Mouse (Mus musculus): ENCODE results near the gene Mvp. TPM values are rescaled to one million over a fixed set of nuclear protein-coding genes. Genes with fewer than 3 reads are reported as not detected.

The Mvp gene
- 58.3 and 59.2 TPM in 2 replicates for polyA plus RNA-seq (2015; fragmentation: Nextera tagmentation; extraction: Ambion mirVana)

GRCm38 (mm10) chr7:127014320-127014719, at the start of gene Mvp:
Gene Mvp (minus strand): TSS chr7:127014621.
- Histone ChIP-seq H3K27me3 (replicated peaks) (no peaks in the 10 kb centered on the region), H3K4me2 (replicated peaks) (peak within 1 kb of the TSS; percentile 87), H3K36me3 (peaks cover 9% of the 10 kb centered on the region; the same call in 1 of the 2 replicates), H3K9ac (peak within 1 kb of the TSS; percentile 59), H3K4me3 (replicated peaks) (peak within 1 kb of the TSS; percentile 52), H3K4me1 (replicated peaks) (peaks cover 42% of the 10 kb centered on the region), H3K27ac (peak within 1 kb of the TSS; percentile 66; the same call in 1 of the 2 replicates), H3K9me3 (no peaks in the 10 kb centered on the region)
- 0 out of 2 replicates have a peak, but pooled peaks have one; percentile 16 for ATAC-seq
- WGBS, result 16% methylated on average over 11 of the region's 11 CpGs

GRCm38 (mm10) chr7:127055026-127055585, 40.7 kb upstream of the Mvp start:
- Histone ChIP-seq H3K4me3 (replicated peaks) (no peak overlapping the region), H3K4me2 (replicated peaks) (no peak overlapping the region), H3K27me3 (replicated peaks) (no peaks in the 10 kb centered on the region), H3K9ac (no peak overlapping the region), H3K4me1 (replicated peaks) (no peaks in the 10 kb centered on the region), H3K36me3 (no peaks in the 10 kb centered on the region), H3K27ac (no peak overlapping the region), H3K9me3 (no peaks in the 10 kb centered on the region)
- no peak for ATAC-seq
- 69% methylated on average over 5 of the region's 5 CpGs for WGBS

- WGBS, result under 1% methylated on average over 53 of the region's 53 CpGs
- H3K4me1 ChIP-seq (replicated peaks), result peaks cover 10% of the 10 kb centered on the region; the same call in 1 of the 2 replicates
- no peaks in the 10 kb centered on the region for H3K36me3 ChIP-seq
- H3K9me3 ChIP-seq, result no peaks in the 10 kb centered on the region
- H3K4me2 ChIP-seq (replicated peaks), result peak within 1 kb of the TSS; percentile 80
- peak within 1 kb of the TSS; percentile 74 for H3K27ac ChIP-seq
- H3K9ac ChIP-seq, result peak within 1 kb of the TSS; percentile 85
- H3K27me3 ChIP-seq (replicated peaks), result no peaks in the 10 kb centered on the region
- H3K4me3 ChIP-seq (replicated peaks), result peak within 1 kb of the TSS; percentile 97
- ATAC-seq, result peak; percentile 94
These were observed 27.6 kb upstream of the Mvp start, which contains the start of gene Kif22 for GRCm38 (mm10) chr7:127041851-127042672. Gene Kif22 (minus strand): TSS chr7:127042471.

GRCm38 (mm10) chr7:127031244-127031643, 16.8 kb upstream of the Mvp start:
- H3K27me3 ChIP-seq (replicated peaks), result no peaks in the 10 kb centered on the region
- no peak overlapping the region for H3K27ac ChIP-seq
- no peak overlapping the region for H3K9ac ChIP-seq
- 58% methylated on average over 1 of the region's 1 CpGs for WGBS
- H3K4me1 ChIP-seq (replicated peaks), result peaks cover 7% of the 10 kb centered on the region
- H3K4me2 ChIP-seq (replicated peaks), result no peak overlapping the region
- H3K36me3 ChIP-seq, result peaks cover 57% of the 10 kb centered on the region
- no peaks in the 10 kb centered on the region for H3K9me3 ChIP-seq
- H3K4me3 ChIP-seq (replicated peaks), result no peak overlapping the region
- no peak for ATAC-seq

- Histone ChIP-seq H3K36me3 (peaks cover 51% of the 10 kb centered on the region), H3K4me3 (replicated peaks) (no peak overlapping the region), H3K9ac (no peak overlapping the region), H3K4me1 (replicated peaks) (peaks cover 7% of the 10 kb centered on the region), H3K9me3 (no peaks in the 10 kb centered on the region), H3K27me3 (replicated peaks) (no peaks in the 10 kb centered on the region), H3K4me2 (replicated peaks) (no peak overlapping the region), H3K27ac (no peak overlapping the region)
- no peak for ATAC-seq
- 92% methylated on average over 1 of the region's 1 CpGs for WGBS
These were observed 15.8 kb upstream of the Mvp start for GRCm38 (mm10) chr7:127030172-127030571.

GRCm38 (mm10) chr7:127027885-127028284, 13.5 kb upstream of the Mvp start:
- Histone ChIP-seq H3K9ac (peak overlapping the region; percentile 54), H3K27me3 (replicated peaks) (no peaks in the 10 kb centered on the region), H3K27ac (peak overlapping the region; percentile 99), H3K4me2 (replicated peaks) (peak overlapping the region; percentile 80), H3K9me3 (no peaks in the 10 kb centered on the region), H3K36me3 (peaks cover 46% of the 10 kb centered on the region), H3K4me3 (replicated peaks) (peak overlapping the region; percentile 90), H3K4me1 (replicated peaks) (peaks cover 29% of the 10 kb centered on the region)
- no peak for ATAC-seq
- 55% methylated on average over 8 of the region's 8 CpGs for WGBS

- ATAC-seq, result peak; percentile 88
- peak within 1 kb of the TSS; percentile 90 for H3K4me3 ChIP-seq (replicated peaks)
- peaks cover 42% of the 10 kb centered on the region for H3K36me3 ChIP-seq
- peak within 1 kb of the TSS; percentile 99 for H3K27ac ChIP-seq
- H3K4me1 ChIP-seq (replicated peaks), result peaks cover 37% of the 10 kb centered on the region
- peak within 1 kb of the TSS; percentile 97 for H3K9ac ChIP-seq
- no peaks in the 10 kb centered on the region for H3K9me3 ChIP-seq
- H3K4me2 ChIP-seq (replicated peaks), result peak within 1 kb of the TSS; percentile 80
- 1% methylated on average over 49 of the region's 63 CpGs for WGBS
- H3K27me3 ChIP-seq (replicated peaks), result no peaks in the 10 kb centered on the region
These were observed 12.7 kb upstream of the Mvp start, which contains the start of gene Maz for GRCm38 (mm10) chr7:127026984-127027726. Gene Maz (minus strand): TSS chr7:127027037.

GRCm38 (mm10) chr7:127026616-127026983, 12.2 kb upstream of the Mvp start:
- H3K9me3 ChIP-seq, result no peaks in the 10 kb centered on the region
- H3K4me1 ChIP-seq (replicated peaks), result peaks cover 42% of the 10 kb centered on the region
- H3K4me2 ChIP-seq (replicated peaks), result peak overlapping the region; percentile 80
- H3K36me3 ChIP-seq, result peaks cover 40% of the 10 kb centered on the region
- WGBS, result 0% methylated on average over 14 of the region's 48 CpGs
- H3K27ac ChIP-seq, result peak overlapping the region; percentile 99
- H3K9ac ChIP-seq, result peak overlapping the region; percentile 97
- no peak; the same call in 1 of the 2 replicates for ATAC-seq
- H3K27me3 ChIP-seq (replicated peaks), result no peaks in the 10 kb centered on the region
- H3K4me3 ChIP-seq (replicated peaks), result peak overlapping the region; percentile 90

GRCm38 (mm10) chr7:127026161-127026600, 11.8 kb upstream of the Mvp start:
- H3K4me1 ChIP-seq (replicated peaks), result peaks cover 46% of the 10 kb centered on the region
- peak overlapping the region; percentile 90 for H3K4me3 ChIP-seq (replicated peaks)
- 2% methylated on average over 30 of the region's 48 CpGs for WGBS
- no peaks in the 10 kb centered on the region for H3K9me3 ChIP-seq
- peak overlapping the region; percentile 99 for H3K27ac ChIP-seq
- H3K27me3 ChIP-seq (replicated peaks), result no peaks in the 10 kb centered on the region
- ATAC-seq, result peak; percentile 57
- H3K36me3 ChIP-seq, result peaks cover 35% of the 10 kb centered on the region
- peak overlapping the region; percentile 78 for H3K4me2 ChIP-seq (replicated peaks)
- H3K9ac ChIP-seq, result peak overlapping the region; percentile 97

- peak; percentile 3; the same call in 1 of the 2 replicates for ATAC-seq
- Histone ChIP-seq H3K27ac (peak overlapping the region; percentile 99), H3K4me2 (replicated peaks) (peak overlapping the region; percentile 78), H3K9me3 (no peaks in the 10 kb centered on the region), H3K36me3 (peaks cover 30% of the 10 kb centered on the region), H3K9ac (peak overlapping the region; percentile 97), H3K27me3 (replicated peaks) (no peaks in the 10 kb centered on the region), H3K4me1 (replicated peaks) (peaks cover 51% of the 10 kb centered on the region), H3K4me3 (replicated peaks) (peak overlapping the region; percentile 90)
- under 1% methylated on average over 63 of the region's 65 CpGs for WGBS
These were observed 11.2 kb upstream of the Mvp start for GRCm38 (mm10) chr7:127025556-127026160.

GRCm38 (mm10) chr7:127024755-127025555, 10.5 kb upstream of the Mvp start:
- ATAC-seq, result peak; percentile 39
- peak overlapping the region; percentile 78 for H3K4me2 ChIP-seq (replicated peaks)
- WGBS, result under 1% methylated on average over 30 of the region's 30 CpGs
- H3K9me3 ChIP-seq, result no peaks in the 10 kb centered on the region
- H3K27ac ChIP-seq, result peak overlapping the region; percentile 99
- H3K27me3 ChIP-seq (replicated peaks), result no peaks in the 10 kb centered on the region
- peak overlapping the region; percentile 97 for H3K9ac ChIP-seq
- H3K36me3 ChIP-seq, result peaks cover 24% of the 10 kb centered on the region
- peaks cover 58% of the 10 kb centered on the region for H3K4me1 ChIP-seq (replicated peaks)
- H3K4me3 ChIP-seq (replicated peaks), result peak overlapping the region; percentile 90
